Mouse (Mus musculus) adrenal gland, adult (tissue): Measurements from ENCODE around the gene Tfpt.

Experiments
- DNase-seq, 2 experiments: peaks; one replicate each; pipeline ENCODE4 v3.0.0; 2022 to 2023; ENCODE audit warnings: low spot score in 1 of 2; ENCODE audit not compliant: inconsistent age in 2 of 2

The Tfpt gene

GRCm38 (mm10) chr7:3629543-3630477 lies at the start of gene Tfpt, which contains the start of gene Prpf31:
TSS of gene Tfpt (minus strand) at chr7:3629929.
TSS of gene Prpf31 (plus strand) at chr7:3629985.
- DNase-seq: peak; percentile 94 to 99

- no peak for DNase-seq
Observed at GRCm38 (mm10) chr7:3677342-3677741, 47.6 kb upstream of the Tfpt start, which contains the start of gene Tmc4. TSS of gene Tmc4 (minus strand) at chr7:3677553.

GRCm38 (mm10) chr7:3676371-3676770 lies 46.6 kb upstream of the Tfpt start:
- DNase-seq: no peak

GRCm38 (mm10) chr7:3675228-3675548 lies 45.5 kb upstream of the Tfpt start:
- DNase-seq: no peak

- peak; percentile 74 to 92 for DNase-seq
Observed at GRCm38 (mm10) chr7:3674507-3675227, 44.9 kb upstream of the Tfpt start.

GRCm38 (mm10) chr7:3666921-3667391 lies 37.2 kb upstream of the Tfpt start:
- peak; percentile 64 to 82 for DNase-seq

GRCm38 (mm10) chr7:3665215-3666114 lies 35.7 kb upstream of the Tfpt start, which contains the start of gene Leng1:
TSS of gene Leng1 (minus strand) at chr7:3665840.
- peak; percentile 98 to 99 for DNase-seq

GRCm38 (mm10) chr7:3664524-3665214 lies 34.9 kb upstream of the Tfpt start:
- DNase-seq: no peak

GRCm38 (mm10) chr7:3658578-3658977 lies 28.8 kb upstream of the Tfpt start:
- DNase-seq: no peak

GRCm38 (mm10) chr7:3656966-3657365 lies 27.2 kb upstream of the Tfpt start:
- DNase-seq: no peak

GRCm38 (mm10) chr7:3646641-3647040 lies 16.9 kb upstream of the Tfpt start:
- no peak for DNase-seq

- no peak for DNase-seq
Observed at GRCm38 (mm10) chr7:3646188-3646587, 16.5 kb upstream of the Tfpt start.

- no peak for DNase-seq
Observed at GRCm38 (mm10) chr7:3645488-3646025, 15.8 kb upstream of the Tfpt start.

GRCm38 (mm10) chr7:3644672-3645487 lies 15.2 kb upstream of the Tfpt start, which contains the start of gene Cnot3:
TSS of gene Cnot3 (plus strand) at chr7:3645268.
- DNase-seq: peak; percentile 99 to 100

GRCm38 (mm10) chr7:3644348-3644671 lies 14.6 kb upstream of the Tfpt start:
- no peak for DNase-seq

GRCm38 (mm10) chr7:3643843-3644242 lies 14.1 kb upstream of the Tfpt start:
- DNase-seq: no peak

GRCm38 (mm10) chr7:3643412-3643811 lies 13.7 kb upstream of the Tfpt start:
- DNase-seq: no peak

- no peak for DNase-seq
Observed at GRCm38 (mm10) chr7:3630478-3630815, 718 bp upstream of the Tfpt start.

GRCm38 (mm10) chr7:3629030-3629429 lies 699 bp downstream of the Tfpt start:
- DNase-seq: no peak
